Mouse (Mus musculus) brain, adult 10 weeks (tissue): ENCODE results near the gene S100a5. TPM values are rescaled to one million over a fixed set of nuclear protein-coding genes. Genes with fewer than 3 reads are reported as not detected.

Source experiments
- polyA plus RNA-seq: library from polyadenylated mRNA; stranded (reverse); fragments of 350-450 nt; fragmentation: Illumina TruSeq; extraction: RNeasy Lipid Tissue Mini Kit (QIAGEN cat#74804); gene quantifications from one replicate; pipeline ENCODE4 v1.2.3, GENCODE M21; 2015; ENCODE audit warnings: low read depth, low replicate concordance

S100a5 gene
- polyA plus RNA-seq, result not detected

DNA sequence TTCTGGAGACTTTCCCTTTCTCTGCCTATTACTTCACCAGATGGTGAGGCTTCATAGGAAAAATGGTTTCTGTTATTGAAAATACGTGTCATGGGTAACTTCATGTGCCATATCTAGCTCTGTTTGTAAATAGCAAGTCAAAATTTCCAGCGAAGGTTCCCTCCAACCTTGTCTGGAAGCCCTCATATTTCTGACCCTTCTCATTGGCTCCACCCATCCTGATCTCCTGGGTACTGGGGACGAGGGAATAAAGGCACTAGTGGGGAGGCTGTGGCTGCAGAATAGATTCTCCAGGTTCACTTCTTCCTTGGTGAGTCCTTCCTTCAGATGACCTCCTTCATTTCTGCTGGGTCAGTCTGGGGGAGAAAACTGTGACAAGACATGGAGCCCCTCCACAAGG, at the start of gene S100a5:
Gene S100a5, plus strand, starts transcription at position 301 of the 400 bp plus-strand sequence.

DNA sequence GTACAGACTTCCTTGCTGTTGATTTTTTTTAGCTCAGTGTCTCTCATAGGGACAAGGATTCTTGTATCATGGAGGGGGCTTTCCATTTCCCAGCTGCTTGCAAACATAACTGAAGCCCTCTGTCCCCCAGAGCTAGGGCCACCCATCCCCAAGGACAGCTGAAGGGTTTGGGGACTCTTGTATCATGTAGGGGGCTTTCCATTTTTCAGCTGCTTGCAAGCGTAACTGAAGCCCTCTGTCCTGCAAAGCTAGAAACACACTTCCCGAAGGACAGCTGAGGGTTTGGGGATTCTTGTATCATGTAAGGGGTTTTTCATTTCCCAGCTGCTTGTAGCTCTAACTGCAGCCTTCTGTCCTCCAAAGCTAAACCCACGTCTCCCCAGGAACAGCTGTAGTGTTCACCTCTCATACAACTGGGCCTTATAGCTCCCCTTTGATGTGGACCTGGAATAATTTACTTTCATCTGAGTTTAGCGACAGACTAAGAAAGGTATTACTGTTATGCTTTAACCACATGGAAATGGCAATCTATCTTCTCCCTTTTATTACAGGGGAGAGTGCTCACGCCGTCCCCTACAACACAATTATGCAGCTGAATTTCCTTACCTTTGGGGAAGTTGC, 48.2 kb upstream of the S100a5 start, which contains the start of gene S100a3:
Gene S100a3, plus strand, starts transcription at position 571 of the 621 bp plus-strand sequence.

DNA sequence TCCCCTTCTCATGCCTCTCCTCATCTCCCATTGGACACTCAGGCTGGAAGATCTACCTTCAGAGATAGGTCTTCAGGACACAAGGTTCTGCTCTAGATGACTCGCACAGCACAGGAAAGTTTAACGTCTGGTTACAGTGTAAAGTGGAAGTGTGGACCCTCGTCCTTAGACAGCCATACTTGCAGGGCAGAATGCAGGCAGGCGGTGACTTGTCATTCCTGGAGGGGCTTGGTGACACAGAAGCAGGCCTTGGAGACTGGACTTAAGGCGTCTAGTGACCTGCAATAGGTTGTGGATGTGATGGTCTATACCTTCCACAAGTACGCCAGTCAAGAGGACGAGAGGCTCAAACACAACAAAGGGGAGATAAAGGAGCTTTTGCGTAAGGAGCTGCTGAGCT, 18.4 kb upstream of the S100a5 start, which contains the start of gene S100a2:
Gene S100a2, plus strand, starts transcription at position 301 of the 400 bp plus-strand sequence.

DNA sequence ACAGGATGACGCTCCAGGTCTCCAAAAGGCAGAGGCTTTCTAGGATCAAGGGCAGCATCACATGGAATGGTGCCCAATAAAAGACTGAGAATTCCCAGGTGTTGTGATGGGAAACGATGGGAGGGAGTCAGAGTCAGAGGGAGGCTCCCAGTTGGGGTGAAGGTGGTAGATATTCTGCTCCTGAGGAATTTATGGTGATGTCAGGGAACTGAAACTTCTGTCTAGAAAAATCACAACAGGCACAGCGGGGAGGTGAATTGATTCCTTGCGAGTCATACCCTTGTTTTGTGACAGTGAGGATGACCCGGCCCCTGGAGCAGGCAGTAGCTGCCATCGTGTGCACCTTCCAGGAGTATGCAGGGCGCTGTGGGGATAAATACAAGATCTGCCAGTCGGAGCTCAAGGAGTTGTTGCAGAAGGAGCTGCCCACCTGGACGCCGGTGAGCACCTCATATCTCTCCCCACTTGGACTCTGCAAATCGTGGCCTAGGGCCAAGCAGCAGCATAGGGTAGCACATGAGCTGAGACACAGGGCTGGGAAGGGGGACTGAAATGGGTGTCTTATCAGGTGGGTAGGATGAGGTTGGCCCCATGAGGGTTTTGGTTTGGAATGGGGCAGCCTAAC, 6.7 kb upstream of the S100a5 start, which contains the start of gene Gm42674:
Gene Gm42674, plus strand, starts transcription at position 419 of the 625 bp plus-strand sequence.

DNA sequence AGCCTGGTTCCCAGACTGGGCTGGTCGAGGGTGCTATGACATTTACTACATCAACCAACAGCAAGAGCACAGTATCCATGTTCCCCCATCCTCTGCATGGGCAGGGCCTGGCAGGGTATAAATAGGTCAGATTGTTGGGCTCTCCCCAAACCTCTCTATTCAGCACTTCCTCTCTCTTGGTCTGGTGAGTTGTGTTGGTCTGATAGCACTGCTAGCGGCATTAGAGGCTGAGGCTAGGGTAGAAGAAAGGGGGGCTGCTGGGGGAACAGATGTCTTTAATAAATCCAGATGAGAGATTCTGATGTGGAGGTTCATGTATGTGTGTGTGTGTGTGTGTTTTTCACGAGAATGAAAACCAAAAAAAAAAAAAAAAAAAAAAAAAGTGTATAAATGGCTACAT, 4.7 kb upstream of the S100a5 start, which contains the start of gene S100a4:
Gene S100a4, plus strand, starts transcription at position 149 of the 400 bp plus-strand sequence.

DNA sequence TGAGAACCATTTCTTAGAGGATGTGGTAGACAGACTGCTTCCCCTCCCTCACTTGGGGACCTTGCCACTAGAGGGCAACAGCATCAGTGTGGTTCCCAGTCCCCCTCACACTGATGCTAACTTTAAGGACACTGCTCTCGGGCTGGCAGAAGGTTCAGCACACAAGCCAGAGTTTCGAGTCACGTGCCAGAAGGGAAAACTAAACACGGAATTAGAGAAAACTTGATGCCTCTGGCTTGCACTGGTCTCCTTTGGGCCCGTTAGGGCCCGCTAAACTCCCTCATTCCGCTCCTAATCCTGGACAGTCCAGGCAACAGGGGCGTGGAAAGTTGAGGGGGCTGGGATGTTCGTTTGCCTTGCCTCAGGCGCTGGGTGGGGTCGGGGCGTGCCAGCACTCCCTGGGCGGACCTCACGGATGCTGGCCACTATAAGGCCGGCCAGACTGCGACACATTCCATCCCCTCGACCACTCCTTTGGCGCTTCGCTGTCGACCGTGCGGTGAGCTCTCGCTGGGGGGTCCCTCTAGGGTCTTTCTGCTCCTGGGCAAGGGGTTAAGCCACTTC, 4.5 kb downstream of the S100a5 start, which contains the start of gene S100a6:
Gene S100a6, plus strand, starts transcription at position 155 of the 564 bp plus-strand sequence.

DNA sequence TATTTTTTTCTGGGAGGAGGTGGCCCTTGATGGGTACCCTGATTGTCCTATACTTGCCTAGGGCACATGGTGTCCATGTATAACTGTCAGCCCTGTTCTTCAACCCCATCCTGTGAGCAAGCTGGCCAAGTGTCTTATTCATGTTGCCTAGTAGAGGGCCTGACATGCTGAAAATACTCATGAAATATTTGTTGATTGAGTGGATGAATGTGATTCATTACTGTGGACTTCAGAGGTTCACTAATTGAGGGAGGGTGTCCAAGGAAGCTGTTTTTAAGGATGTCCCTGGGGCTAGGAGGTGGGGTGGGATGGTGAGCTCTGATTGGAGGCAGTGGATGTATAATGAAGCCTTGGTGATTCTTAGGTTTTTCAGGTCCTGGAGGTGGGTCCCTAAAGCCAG, 45.4 kb downstream of the S100a5 start, which contains the start of gene S100a7a:
Gene S100a7a, plus strand, starts transcription at position 301 of the 400 bp plus-strand sequence.

Other genes with a start within 250 kb of the S100a5 start
- gene Slc27a3, start 218.6 kb upstream of the S100a5 start, polyA plus RNA-seq, result 5.1 TPM
- 40.2 TPM for gene Ints3, start 174.9 kb upstream of the S100a5 start, polyA plus RNA-seq
- gene Npr1, start 142.7 kb upstream of the S100a5 start, polyA plus RNA-seq, result 2.9 TPM
- gene Ilf2, start 132.4 kb upstream of the S100a5 start, polyA plus RNA-seq, result 126 TPM
- gene Snapin, start 117.5 kb upstream of the S100a5 start, polyA plus RNA-seq, result 69.1 TPM
- 185 TPM for gene Chtop, start 99.0 kb upstream of the S100a5 start, polyA plus RNA-seq
- 248 TPM for gene S100a1, start 94.1 kb upstream of the S100a5 start, polyA plus RNA-seq
- 69.5 TPM for gene S100a13, start 94.1 kb upstream of the S100a5 start, polyA plus RNA-seq
- gene S100a14, start 81.7 kb upstream of the S100a5 start, polyA plus RNA-seq, result not detected
- gene S100a16, start 71.3 kb upstream of the S100a5 start, polyA plus RNA-seq, result 176 TPM
- gene S100a3, start 47.9 kb upstream of the S100a5 start, polyA plus RNA-seq, result 2.3 TPM
- not detected for gene S100a2, start 18.3 kb upstream of the S100a5 start, polyA plus RNA-seq
- not detected for gene Gm42674, start 6.6 kb upstream of the S100a5 start, polyA plus RNA-seq
- 12.5 TPM for gene S100a4, start 4.8 kb upstream of the S100a5 start, polyA plus RNA-seq
- gene S100a6, start 4.4 kb downstream of the S100a5 start, polyA plus RNA-seq, result 43.2 TPM
- not detected for gene S100a7a, start 45.5 kb downstream of the S100a5 start, polyA plus RNA-seq
- gene S100a8, start 60.5 kb downstream of the S100a5 start, polyA plus RNA-seq, result 4.9 TPM
- 7.0 TPM for gene S100a9, start 87.2 kb downstream of the S100a5 start, polyA plus RNA-seq
- not detected for gene Pglyrp4, start 118.4 kb downstream of the S100a5 start, polyA plus RNA-seq
- gene Gm5849, start 169.4 kb downstream of the S100a5 start, polyA plus RNA-seq, result not detected